Mouse (Mus musculus) gastrocnemius, adult 2 months (tissue): ENCODE measurements around the gene Rnf181. TPM values are rescaled to one million over a fixed set of nuclear protein-coding genes. Genes with fewer than 3 reads are reported as not detected.

ENCODE experiments used
- DNase-seq: peaks from one replicate; pipeline ENCODE4 v3.0.0; 2022
- H3K27ac ChIP-seq: fragments of 200-600 bp; 2 replicates; pipeline ENCODE4 v1.8.1; 2022; ENCODE audit warnings: mild to moderate bottlenecking
- H3K4me3 ChIP-seq: fragments of 200-600 bp; 2 replicates; pipeline ENCODE4 v1.8.1; 2022; ENCODE audit warnings: mild to moderate bottlenecking, moderate library complexity
- CTCF ChIP-seq: fragments of 200-600 bp; IDR thresholded peaks from 2 replicates; pipeline ENCODE4 v1.8.1; 2022; ENCODE audit warnings: antibody characterized with exemption, mild to moderate bottlenecking, moderate library complexity
- intact Hi-C: fragments of 180-260 bp; cut with DNase I; formaldehyde crosslinking; loops from one replicate; pipeline ENCODE4 v1.15.1; 2025
- total RNA-seq, 2 experiments: library from RNA; stranded (reverse); gene quantifications; 2 replicates each; pipeline ENCODE4 v1.2.3; 2021

The Rnf181 gene
- total RNA-seq, 2 experiments from 2014 or later: 24.9 to 26.6 TPM

DNA sequence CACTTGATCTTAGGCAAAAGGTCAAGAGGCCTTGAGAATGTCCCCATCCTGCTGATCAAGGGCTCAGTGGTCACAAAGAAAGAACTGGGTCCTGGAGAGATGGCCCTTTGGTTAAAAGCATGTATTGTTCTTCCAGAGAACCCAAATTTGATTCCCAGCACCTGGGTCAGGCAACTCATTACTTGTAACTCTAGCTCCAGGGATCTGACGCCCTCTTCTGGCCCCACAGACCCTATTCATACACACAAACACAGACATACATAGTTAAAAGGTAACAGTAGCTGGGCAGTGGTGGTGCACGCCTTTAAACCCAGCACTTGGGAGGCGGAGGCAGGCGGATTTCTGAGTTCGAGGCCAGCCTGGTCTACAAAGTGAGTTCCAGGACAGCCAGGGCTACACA lies 25.6 kb upstream of the Rnf181 start:
- Histone ChIP-seq H3K27ac (no peak overlapping the region), H3K4me3 (no peak overlapping the region)
- no peak for DNase-seq
- TF ChIP-seq CTCF: no peak
- intact Hi-C loops: loop anchor here (5.0 kb wide), 1 partner anchor 110 kb away; no protein-coding TSS in a partner anchor

DNA sequence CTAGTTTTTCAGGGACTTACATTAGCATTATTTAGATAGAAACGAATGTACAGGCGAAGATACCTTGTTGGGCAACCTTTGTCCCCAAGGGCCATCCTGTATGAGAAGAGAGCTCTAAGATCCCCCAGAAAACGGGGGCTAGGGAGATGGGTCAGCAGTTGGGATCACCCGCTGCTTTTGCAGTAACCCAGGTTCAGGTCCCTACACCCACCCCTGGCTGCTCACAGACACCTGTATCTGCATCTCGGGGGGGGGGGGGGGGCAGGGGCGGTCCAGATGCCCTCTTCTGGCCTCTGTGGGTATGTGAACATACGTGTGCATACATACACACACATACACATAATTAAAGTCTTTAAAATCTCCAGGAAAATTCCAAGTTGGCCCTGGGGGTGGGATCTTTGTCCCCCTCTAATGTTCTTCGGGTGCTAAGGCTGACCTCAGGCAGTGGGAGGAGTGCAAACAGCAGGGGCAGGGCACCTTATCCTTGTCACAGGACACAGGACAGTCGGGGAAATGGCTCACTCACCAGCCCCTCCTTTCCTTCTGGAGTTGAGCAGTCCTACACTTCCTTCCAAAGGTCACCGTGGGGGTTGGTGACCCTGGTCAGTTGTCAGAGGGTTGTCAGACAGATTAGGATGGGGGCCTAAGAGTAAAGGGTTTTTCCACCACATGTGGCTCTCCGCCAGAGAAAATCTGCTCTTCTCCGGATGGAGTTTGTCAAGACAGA lies 24.2 kb upstream of the Rnf181 start:
- Histone ChIP-seq H3K4me3 (peak overlapping the region; percentile 70), H3K27ac (peak overlapping the region; percentile 98)
- DNase-seq: peak; percentile 48
- no peak for TF ChIP-seq CTCF
- intact Hi-C loops: loop anchor here (5.0 kb wide), 1 partner anchor 109 kb away; no protein-coding TSS in a partner anchor

DNA sequence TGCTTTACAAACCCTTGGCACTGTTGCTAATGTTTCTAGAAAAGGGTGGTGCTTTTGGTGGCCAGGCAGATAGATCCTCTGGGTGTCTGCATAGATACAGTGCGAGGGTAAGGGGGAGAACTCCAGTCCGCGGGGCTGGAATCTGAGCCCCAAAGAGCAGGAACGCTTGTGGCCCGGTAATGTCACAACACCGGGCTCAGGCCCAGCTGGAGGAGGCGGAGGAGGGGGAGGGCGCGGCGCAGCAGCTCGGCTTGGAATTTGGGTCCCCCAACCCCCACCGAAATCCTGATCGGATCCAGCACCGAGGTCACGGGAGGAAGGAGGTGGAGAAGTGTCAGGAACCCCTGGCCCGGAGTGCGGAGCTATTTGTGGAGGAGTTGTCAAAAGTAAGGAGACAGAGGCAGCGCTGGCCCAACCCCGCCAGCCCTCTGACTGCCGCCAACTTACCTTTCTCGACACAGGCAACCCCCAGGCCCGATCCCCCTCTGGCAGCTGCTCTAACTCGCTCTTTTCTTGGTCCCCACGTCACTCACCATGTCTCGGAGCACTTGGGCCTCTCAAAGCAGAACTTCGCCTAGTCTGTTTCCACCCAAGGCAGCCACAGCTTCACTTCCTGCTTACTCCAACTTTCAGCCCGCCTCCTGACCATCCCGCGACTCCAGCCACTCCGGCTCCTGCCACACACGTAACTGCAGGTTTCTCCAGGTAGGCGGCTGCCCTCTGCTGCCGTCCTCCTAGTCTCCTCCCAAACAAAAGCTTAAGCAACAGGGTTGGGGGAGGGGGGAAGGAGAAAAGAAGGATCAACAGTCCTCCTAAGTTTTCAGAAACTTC lies 23.4 kb upstream of the Rnf181 start, which contains the start of gene Vamp8:
Gene Vamp8, minus strand, starts transcription at position 763 of the 831 bp plus-strand sequence.
- peak; percentile 96 for DNase-seq
- peak; percentile 12; the same call in 1 of the 2 replicates for TF ChIP-seq CTCF
- peak within 1 kb of the TSS; percentile 70 for H3K4me3 ChIP-seq
- H3K27ac ChIP-seq: peak within 1 kb of the TSS; percentile 98
- intact Hi-C loops: loop anchor here (5.0 kb wide), 1 partner anchor 108 kb away; no protein-coding TSS in a partner anchor

- TF ChIP-seq CTCF: no peak
- Histone ChIP-seq H3K4me3 (peak overlapping the region; percentile 70), H3K27ac (peak overlapping the region; percentile 98)
- intact Hi-C loops: no loop called here
- DNase-seq: no peak
Measured at GRCm38 (mm10) chr6:72389471-72389940, 22.8 kb upstream of the Rnf181 start.

- Histone ChIP-seq H3K4me3 (peak overlapping the region; percentile 70), H3K27ac (peak overlapping the region; percentile 98)
- DNase-seq: no peak
- TF ChIP-seq CTCF: no peak
- intact Hi-C loops: no loop called here
Measured at GRCm38 (mm10) chr6:72388791-72389329, 22.1 kb upstream of the Rnf181 start.

DNA sequence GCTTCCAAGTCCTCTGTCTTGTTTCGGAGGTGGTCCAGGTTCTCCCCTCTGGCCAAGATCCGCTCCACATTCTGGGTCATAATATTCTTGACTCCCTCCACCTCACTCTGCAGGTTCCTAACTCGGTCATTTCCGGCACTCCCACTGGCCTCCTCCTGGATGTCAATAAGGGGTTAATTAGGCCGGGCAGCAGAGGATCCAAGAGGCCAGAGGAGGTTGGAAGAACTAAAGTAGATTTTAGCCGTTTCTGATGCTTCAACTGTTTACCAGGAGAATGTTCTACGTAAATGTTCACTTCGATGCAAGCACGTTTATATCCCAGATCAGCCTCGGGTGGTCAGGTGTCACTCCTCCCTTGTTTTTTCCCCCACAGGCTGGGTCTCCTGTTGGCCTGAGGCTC lies 21.5 kb upstream of the Rnf181 start:
- DNase-seq: no peak
- intact Hi-C loops: no loop called here
- TF ChIP-seq CTCF: no peak
- Histone ChIP-seq H3K27ac (peak overlapping the region; percentile 98), H3K4me3 (peak overlapping the region; percentile 70; the same call in 1 of the 2 replicates)

GRCm38 (mm10) chr6:72387816-72388215 lies 21.1 kb upstream of the Rnf181 start:
- DNase-seq: no peak
- Histone ChIP-seq H3K4me3 (no peak overlapping the region), H3K27ac (peak overlapping the region; percentile 31; the same call in 1 of the 2 replicates)
- no peak for TF ChIP-seq CTCF
- intact Hi-C loops: no loop called here

DNA sequence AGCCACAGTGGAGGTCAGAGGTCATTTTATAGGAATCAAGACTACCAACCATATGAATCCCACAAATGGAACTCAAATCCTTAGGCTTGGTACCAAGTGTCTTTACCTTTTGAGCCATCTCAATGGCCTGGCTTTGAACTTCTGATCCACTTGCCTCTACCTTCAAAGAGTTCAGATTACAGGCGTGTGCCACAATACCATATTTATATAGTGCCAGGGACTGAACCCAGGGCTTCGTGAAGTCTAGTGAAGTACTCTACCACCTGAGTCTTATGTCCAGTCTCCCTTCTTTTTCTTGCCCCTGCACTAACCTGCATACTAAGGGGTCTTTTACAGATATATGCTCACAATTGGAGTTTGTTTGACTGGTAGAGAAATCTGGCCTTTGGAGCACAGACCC lies 19.8 kb upstream of the Rnf181 start:
- intact Hi-C loops: no loop called here
- DNase-seq: no peak
- H3K27ac ChIP-seq: no peak overlapping the region
- H3K4me3 ChIP-seq: no peak overlapping the region
- no peak for TF ChIP-seq CTCF

DNA sequence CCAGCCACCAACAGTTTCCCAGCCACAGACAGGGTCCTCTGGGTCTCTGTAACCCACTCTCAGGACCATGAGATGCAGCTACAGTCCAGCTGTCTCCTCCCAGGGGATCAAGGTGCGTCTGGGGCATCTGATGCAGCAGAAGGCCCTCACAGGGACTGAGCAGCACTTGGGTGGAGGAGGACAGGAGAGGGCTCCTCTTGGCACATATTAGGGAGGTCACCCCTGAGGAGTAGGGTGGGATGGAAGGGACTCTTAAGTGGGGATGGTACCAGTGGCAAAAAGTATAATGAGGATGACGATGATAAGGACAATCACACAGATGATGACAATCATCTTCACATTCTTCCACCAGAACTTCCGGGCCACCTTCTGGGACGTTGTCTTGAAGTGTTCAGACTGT lies 18.5 kb upstream of the Rnf181 start:
- no peak for TF ChIP-seq CTCF
- DNase-seq: peak; percentile 12
- Histone ChIP-seq H3K27ac (no peak overlapping the region), H3K4me3 (no peak overlapping the region)
- intact Hi-C loops: no loop called here

- no peak for DNase-seq
- H3K27ac ChIP-seq: no peak overlapping the region; the same call in 1 of the 2 replicates
- intact Hi-C loops: no loop called here
- TF ChIP-seq CTCF: no peak
- H3K4me3 ChIP-seq: no peak overlapping the region
Measured at GRCm38 (mm10) chr6:72383952-72384351, 17.2 kb upstream of the Rnf181 start.

DNA sequence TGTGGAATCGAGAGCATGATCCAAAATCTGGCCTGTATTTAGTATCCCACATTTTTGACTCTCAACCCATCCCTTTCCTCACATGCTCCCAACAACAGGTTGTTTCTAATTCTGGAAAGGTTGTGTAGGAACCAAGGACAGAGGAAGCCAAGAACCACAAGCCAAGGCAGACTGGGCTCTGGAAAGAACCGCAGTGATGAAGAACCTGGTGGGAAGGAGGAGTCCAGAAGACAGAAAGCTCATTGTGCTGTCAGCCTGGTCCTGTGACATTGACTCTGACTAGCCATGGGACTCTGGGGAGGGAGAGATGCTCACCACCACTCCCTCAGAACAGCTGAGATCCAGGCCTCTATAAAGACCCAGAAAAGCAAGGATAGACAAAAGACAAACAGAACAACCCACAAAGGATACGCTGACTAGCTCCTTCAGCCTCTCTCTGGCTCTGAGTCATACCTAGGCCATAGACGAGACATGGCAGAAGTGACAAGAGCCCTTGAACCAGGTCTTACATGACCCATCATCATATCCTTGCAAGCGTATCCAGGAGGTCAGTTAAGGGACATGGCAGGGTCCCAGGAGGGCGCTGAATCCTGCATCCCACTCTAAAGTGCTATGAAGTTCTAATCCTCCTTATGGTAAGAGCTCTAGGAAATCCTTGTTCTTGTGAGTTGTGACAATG lies 16.5 kb upstream of the Rnf181 start:
- Histone ChIP-seq H3K4me3 (no peak overlapping the region), H3K27ac (peak overlapping the region; percentile 96)
- intact Hi-C loops: no loop called here
- DNase-seq: no peak
- TF ChIP-seq CTCF: no peak

DNA sequence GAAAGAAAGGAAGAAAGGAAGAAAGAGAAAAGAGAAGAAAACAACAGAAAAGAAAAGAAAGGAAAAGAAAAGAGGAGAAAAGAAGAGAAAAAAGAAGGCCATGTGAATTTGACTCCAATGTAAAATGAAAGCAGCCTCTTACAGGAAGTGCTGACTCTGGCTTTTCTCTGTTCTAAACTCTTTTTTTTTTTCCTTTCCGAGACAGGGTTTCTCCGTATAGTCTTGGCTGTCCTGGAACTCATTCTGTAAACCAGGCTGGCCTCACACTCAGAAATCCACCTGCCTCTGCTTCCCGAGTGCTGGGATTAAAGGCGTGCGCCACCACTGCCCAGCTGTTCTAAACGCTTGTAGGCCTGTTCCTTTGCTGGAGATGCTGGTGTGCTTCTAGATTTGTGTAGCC lies 15.7 kb upstream of the Rnf181 start:
- no peak for TF ChIP-seq CTCF
- intact Hi-C loops: no loop called here
- H3K27ac ChIP-seq: peak overlapping the region; percentile 96

More for the DNA sequence above, 15.7 kb upstream of the Rnf181 start:
- no peak overlapping the region for H3K4me3 ChIP-seq
- no peak for DNase-seq
